Mouse (Mus musculus) heart, postnatal 0 days (tissue): ENCODE results near the gene Gm12248.

ENCODE experiments used
- CTCF ChIP-seq: IDR thresholded peaks from 2 replicates; pipeline ENCODE4 v1.5.1; 2016; ENCODE audit warnings: antibody characterized with exemption, control low read depth, low read depth
- EP300 ChIP-seq: IDR thresholded peaks from 2 replicates; pipeline ENCODE4 v1.6.1; 2016; ENCODE audit warnings: antibody characterized with exemption, low read depth

DNA sequence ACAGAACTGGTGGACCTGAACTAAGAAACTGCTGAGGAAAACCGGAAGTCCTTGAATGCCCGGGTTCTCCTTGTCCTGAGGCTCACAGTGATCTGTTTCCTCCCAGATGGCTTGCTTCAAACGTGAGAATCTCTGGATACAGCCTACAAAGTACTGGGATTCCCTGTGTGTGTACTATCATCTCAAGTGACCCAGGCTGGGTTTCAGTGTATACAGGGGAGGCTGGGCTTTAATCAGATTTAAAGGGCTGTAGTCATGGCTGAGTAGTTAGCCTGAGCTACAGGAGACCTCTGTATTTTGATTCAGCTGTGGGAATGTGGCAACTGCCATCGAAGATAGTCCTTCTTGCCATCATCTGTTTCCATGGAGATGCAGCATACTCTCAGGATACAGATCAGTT lies 15.7 kb downstream of the Gm12248 start:
- TF ChIP-seq CTCF (no peak), EP300 (no peak)
